Mouse (Mus musculus): ENCODE results near the gene Gtf3c4. TPM values are rescaled to one million over a fixed set of nuclear protein-coding genes. Genes with fewer than 3 reads are reported as not detected.

Gene Gtf3c4
- polyA plus RNA-seq, 1 experiment, result 8.6 TPM

- H3K4me1 ChIP-seq (ENCODE audit: control insufficient read depth, insufficient read depth, low read length), result no peaks in the 10 kb centered on the region
- TF ChIP-seq POLR2A (IDR thresholded peaks at IDR 0.05; ENCODE audit: borderline replicate concordance, extremely low read depth, low read depth, low read length), result no peak
- TF ChIP-seq CTCF (IDR thresholded peaks at IDR 0.05; ENCODE audit: insufficient read depth, low read length), result no peak
- H3K4me3 ChIP-seq (replicated peaks; ENCODE audit: extremely low read depth, low read depth, low read length), result no peak overlapping the region
- WGBS, result 86% methylated on average over 4 of the region's 4 CpGs
- no peak for DNase-seq
These were observed 19.1 kb upstream of the Gtf3c4 start for GRCm38 (mm10) chr2:28859303-28859702.

GRCm38 (mm10) chr2:28855773-28856172 is 15.6 kb upstream of the Gtf3c4 start:
- WGBS, result 87% methylated on average over 2 of the region's 2 CpGs
- TF ChIP-seq POLR2A (IDR thresholded peaks at IDR 0.05; ENCODE audit: borderline replicate concordance, extremely low read depth, low read depth, low read length) (no peak), CTCF (IDR thresholded peaks at IDR 0.05; ENCODE audit: insufficient read depth, low read length) (no peak)
- Histone ChIP-seq H3K4me3 (replicated peaks; ENCODE audit: extremely low read depth, low read depth, low read length) (no peak overlapping the region), H3K4me1 (ENCODE audit: control insufficient read depth, insufficient read depth, low read length) (no peaks in the 10 kb centered on the region)
- no peak for DNase-seq

GRCm38 (mm10) chr2:28852594-28852993 is 12.4 kb upstream of the Gtf3c4 start:
- no peak overlapping the region for H3K4me3 ChIP-seq (replicated peaks; ENCODE audit: extremely low read depth, low read depth, low read length)
- DNase-seq, result no peak
- no peak for TF ChIP-seq CTCF (IDR thresholded peaks at IDR 0.05; ENCODE audit: insufficient read depth, low read length)
- TF ChIP-seq POLR2A (IDR thresholded peaks at IDR 0.05; ENCODE audit: borderline replicate concordance, extremely low read depth, low read depth, low read length), result no peak
- no peaks in the 10 kb centered on the region for H3K4me1 ChIP-seq (ENCODE audit: control insufficient read depth, insufficient read depth, low read length)
- 87% methylated on average over 3 of the region's 3 CpGs for WGBS

- no peak overlapping the region for H3K4me3 ChIP-seq (replicated peaks; ENCODE audit: extremely low read depth, low read depth, low read length)
- WGBS, result 94% methylated on average over 2 of the region's 2 CpGs
- no peak for DNase-seq
- no peak for TF ChIP-seq CTCF (IDR thresholded peaks at IDR 0.05; ENCODE audit: insufficient read depth, low read length)
- no peak for TF ChIP-seq POLR2A (IDR thresholded peaks at IDR 0.05; ENCODE audit: borderline replicate concordance, extremely low read depth, low read depth, low read length)
- no peaks in the 10 kb centered on the region for H3K4me1 ChIP-seq (ENCODE audit: control insufficient read depth, insufficient read depth, low read length)
These were observed 8.7 kb upstream of the Gtf3c4 start for GRCm38 (mm10) chr2:28848879-28849278.

- Histone ChIP-seq H3K4me1 (ENCODE audit: control insufficient read depth, insufficient read depth, low read length) (peaks cover 5% of the 10 kb centered on the region), H3K4me3 (replicated peaks; ENCODE audit: extremely low read depth, low read depth, low read length) (no peak overlapping the region)
- TF ChIP-seq CTCF (IDR thresholded peaks at IDR 0.05; ENCODE audit: insufficient read depth, low read length) (no peak), POLR2A (IDR thresholded peaks at IDR 0.05; ENCODE audit: borderline replicate concordance, extremely low read depth, low read depth, low read length) (no peak)
- DNase-seq, result no peak
- WGBS, result 55% methylated on average over 3 of the region's 3 CpGs
These were observed 1.9 kb upstream of the Gtf3c4 start for GRCm38 (mm10) chr2:28842042-28842441.

- under 1% methylated on average over 53 of the region's 53 CpGs for WGBS
- TF ChIP-seq CTCF (IDR thresholded peaks at IDR 0.05; ENCODE audit: insufficient read depth, low read length) (no peak), POLR2A (IDR thresholded peaks at IDR 0.05; ENCODE audit: borderline replicate concordance, extremely low read depth, low read depth, low read length) (no peak)
- Histone ChIP-seq H3K4me1 (ENCODE audit: control insufficient read depth, insufficient read depth, low read length) (peaks cover 5% of the 10 kb centered on the region), H3K4me3 (replicated peaks; ENCODE audit: extremely low read depth, low read depth, low read length) (peak overlapping the region; percentile 89)
- no peak for DNase-seq
These were observed 499 bp downstream of the Gtf3c4 start for GRCm38 (mm10) chr2:28839501-28840221.

GRCm38 (mm10) chr2:28836181-28836940 is 3.8 kb downstream of the Gtf3c4 start:
- no peak overlapping the region for H3K4me3 ChIP-seq (replicated peaks; ENCODE audit: extremely low read depth, low read depth, low read length)
- TF ChIP-seq CTCF (IDR thresholded peaks at IDR 0.05; ENCODE audit: insufficient read depth, low read length), result no peak
- TF ChIP-seq POLR2A (IDR thresholded peaks at IDR 0.05; ENCODE audit: borderline replicate concordance, extremely low read depth, low read depth, low read length), result no peak
- no peak for DNase-seq
- H3K4me1 ChIP-seq (ENCODE audit: control insufficient read depth, insufficient read depth, low read length), result peaks cover 4% of the 10 kb centered on the region
- 54% methylated on average over 3 of the region's 3 CpGs for WGBS

GRCm38 (mm10) chr2:28829265-28829664 is 10.9 kb downstream of the Gtf3c4 start:
- H3K4me1 ChIP-seq (ENCODE audit: control insufficient read depth, insufficient read depth, low read length), result no peaks in the 10 kb centered on the region
- no peak for TF ChIP-seq POLR2A (IDR thresholded peaks at IDR 0.05; ENCODE audit: borderline replicate concordance, extremely low read depth, low read depth, low read length)
- TF ChIP-seq CTCF (IDR thresholded peaks at IDR 0.05; ENCODE audit: insufficient read depth, low read length), result peak; percentile 56
- no peak for DNase-seq
- WGBS, result 30% methylated on average over 4 of the region's 4 CpGs
- no peak overlapping the region for H3K4me3 ChIP-seq (replicated peaks; ENCODE audit: extremely low read depth, low read depth, low read length)

- 72% methylated on average over 4 of the region's 4 CpGs for WGBS
- Histone ChIP-seq H3K4me1 (ENCODE audit: control insufficient read depth, insufficient read depth, low read length) (no peaks in the 10 kb centered on the region), H3K4me3 (replicated peaks; ENCODE audit: extremely low read depth, low read depth, low read length) (no peak overlapping the region)
- no peak for DNase-seq
- TF ChIP-seq CTCF (IDR thresholded peaks at IDR 0.05; ENCODE audit: insufficient read depth, low read length) (no peak), POLR2A (IDR thresholded peaks at IDR 0.05; ENCODE audit: borderline replicate concordance, extremely low read depth, low read depth, low read length) (no peak)
These were observed 21.3 kb downstream of the Gtf3c4 start for GRCm38 (mm10) chr2:28818866-28819265.
